Mouse (Mus musculus) MEL (cell line): ENCODE measurements at regions not wholly inside any gene's neighbourhood (a gene's known extent, or its start where the extent isn't known, plus 50 kb on each side); places are given as distances from the start of the nearest gene placed in this dataset.

Source experiments
- DNase-seq: peaks from one replicate; pipeline ENCODE4 v3.0.0; 2011; ENCODE audit warnings: low read depth, low spot score
- H3K27ac ChIP-seq: 2 replicates; pipeline ENCODE4 v1.5.1; 2012; ENCODE audit warnings: low read depth, mild to moderate bottlenecking, control low read depth, low read length, moderate library complexity; ENCODE audit not compliant: control insufficient read depth
- H3K27me3 ChIP-seq, 2 experiments: fragments of 150-350 bp in 1 of 2; sonication (generic) in 1 of 2; 2 replicates each; pipeline ENCODE4 v1.6.1; 2012; ENCODE audit warnings: low read length in 2 of 2, mild to moderate bottlenecking in 2 of 2, improper control_type of control experiment in 1 of 2, moderate library complexity in 1 of 2; ENCODE audit not compliant: insufficient read depth in 2 of 2, control insufficient read depth in 1 of 2
- H3K36me3 ChIP-seq, 2 experiments: 2 replicates each; pipeline ENCODE4 v1.6.1; 2012 to 2014; ENCODE audit warnings: low read length in 2 of 2, improper control_type of control experiment in 1 of 2, inconsistent platforms in 1 of 2, mild to moderate bottlenecking in 1 of 2; ENCODE audit not compliant: insufficient read depth in 2 of 2, control insufficient read depth in 1 of 2
- H3K4me1 ChIP-seq, 2 experiments: fragments of 150-350 bp in 1 of 2; sonication (generic) in 1 of 2; 2 replicates each; pipeline ENCODE4 v1.6.1; 2012; ENCODE audit warnings: low read length in 2 of 2, improper control_type of control experiment in 1 of 2, mild to moderate bottlenecking in 1 of 2; ENCODE audit not compliant: insufficient read depth in 2 of 2, control insufficient read depth in 1 of 2
- H3K4me3 ChIP-seq, 2 experiments: fragments of 150-350 bp in 1 of 2; sonication (generic) in 1 of 2; 2 replicates each; pipeline ENCODE4 v1.5.1; 2012; ENCODE audit warnings: low read depth in 2 of 2, low read length in 2 of 2, mild to moderate bottlenecking in 2 of 2, moderate library complexity in 2 of 2, control low read depth in 1 of 2, improper control_type of control experiment in 1 of 2; ENCODE audit not compliant: control insufficient read depth in 1 of 2, insufficient read depth in 1 of 2
- H3K79me2 ChIP-seq: 2 replicates; pipeline ENCODE4 v1.6.1; 2012; ENCODE audit warnings: mild to moderate bottlenecking, low read length, moderate library complexity; ENCODE audit not compliant: control insufficient read depth, poor library complexity, insufficient read depth
- H3K9ac ChIP-seq: 2 replicates; pipeline ENCODE4 v1.6.1; 2012; ENCODE audit warnings: low read depth, mild to moderate bottlenecking, control low read depth, low read length, moderate library complexity; ENCODE audit not compliant: control insufficient read depth, poor library complexity, severe bottlenecking
- H3K9me3 ChIP-seq: fragments of 150-350 bp; sonication (generic); replicated peaks from 2 replicates; pipeline ENCODE4 v1.6.1; 2012; ENCODE audit warnings: mild to moderate bottlenecking, low read length, improper control_type of control experiment, moderate library complexity; ENCODE audit not compliant: insufficient read depth
- CHD1 ChIP-seq: IDR thresholded peaks from 2 replicates; pipeline ENCODE4 v1.6.1; 2012; ENCODE audit warnings: low read depth, mild to moderate bottlenecking, inconsistent platforms, low read length, improper control_type of control experiment
- CTCF ChIP-seq, 3 experiments: IDR thresholded peaks in 2 of 3; conservative IDR thresholded peaks in 1 of 3; 2 replicates each; pipeline ENCODE4 v1.5.1; 2011 to 2012; ENCODE audit warnings: low read length in 3 of 3, low read depth in 2 of 3, mild to moderate bottlenecking in 2 of 3, improper control_type of control experiment in 1 of 3, inconsistent platforms in 1 of 3, mixed read lengths in 1 of 3, moderate library complexity in 1 of 3; ENCODE audit not compliant: control insufficient read depth in 1 of 3, insufficient read depth in 1 of 3, poor library complexity in 1 of 3, severe bottlenecking in 1 of 3
- ELF1 ChIP-seq: IDR thresholded peaks from 2 replicates; pipeline ENCODE4 v1.6.1; 2014; ENCODE audit warnings: low read depth, mild to moderate bottlenecking, inconsistent platforms, low read length, improper control_type of control experiment, moderate library complexity
- ETS1 ChIP-seq: IDR thresholded peaks from 2 replicates; pipeline ENCODE4 v1.6.1; 2012; ENCODE audit warnings: low read depth, mild to moderate bottlenecking, inconsistent platforms, low read length, improper control_type of control experiment, moderate library complexity
- KAT2A ChIP-seq: conservative IDR thresholded peaks from 2 replicates; pipeline ENCODE4 v1.6.1; 2012; ENCODE audit warnings: low read depth, low read length, improper control_type of control experiment, inconsistent platforms
- MEF2A ChIP-seq: IDR thresholded peaks from 2 replicates; pipeline ENCODE4 v1.6.1; 2014; ENCODE audit warnings: low read depth, mild to moderate bottlenecking, inconsistent platforms, low read length, improper control_type of control experiment; ENCODE audit not compliant: poor library complexity, insufficient replicate concordance, severe bottlenecking; ENCODE audit errors: extremely low read depth
- MYB ChIP-seq: IDR thresholded peaks from 2 replicates; pipeline ENCODE4 v1.6.1; 2011; ENCODE audit warnings: mild to moderate bottlenecking, low read depth, low read length, improper control_type of control experiment
- MYC ChIP-seq: IDR thresholded peaks from 2 replicates; pipeline ENCODE4 v1.6.1; 2011; ENCODE audit warnings: low read depth, mild to moderate bottlenecking, low read length, improper control_type of control experiment, moderate library complexity
- POLR2A ChIP-seq, 2 experiments: IDR thresholded peaks; 2 replicates each; pipeline ENCODE4 v1.6.1; 2011 to 2012; ENCODE audit warnings: low read length in 2 of 2, mild to moderate bottlenecking in 2 of 2, control low read depth in 1 of 2, improper control_type of control experiment in 1 of 2, low read depth in 1 of 2, moderate library complexity in 1 of 2; ENCODE audit not compliant: control insufficient read depth in 1 of 2, insufficient read depth in 1 of 2, poor library complexity in 1 of 2
- POLR2AphosphoS2 ChIP-seq: IDR thresholded peaks from 2 replicates; pipeline ENCODE4 v1.6.1; 2011; ENCODE audit warnings: low read length, improper control_type of control experiment
- RAD21 ChIP-seq: IDR thresholded peaks from 2 replicates; pipeline ENCODE4 v1.6.1; 2011; ENCODE audit warnings: mild to moderate bottlenecking, low read depth, low read length, improper control_type of control experiment
- RCOR1 ChIP-seq: IDR thresholded peaks from 2 replicates; pipeline ENCODE4 v1.6.1; 2012; ENCODE audit warnings: low read depth, mild to moderate bottlenecking, inconsistent platforms, low read length, improper control_type of control experiment
- SIN3A ChIP-seq: IDR thresholded peaks from 2 replicates; pipeline ENCODE4 v1.6.1; 2012; ENCODE audit warnings: low read length, improper control_type of control experiment, inconsistent platforms
- SMC3 ChIP-seq: IDR thresholded peaks from 2 replicates; pipeline ENCODE4 v1.6.1; 2011; ENCODE audit warnings: low read depth, low read length, improper control_type of control experiment
- TAL1 ChIP-seq: IDR thresholded peaks from 2 replicates; pipeline ENCODE4 v1.6.1; 2012; ENCODE audit warnings: mild to moderate bottlenecking, inconsistent platforms, low read length, moderate library complexity, mixed read lengths
- UBTF ChIP-seq: IDR thresholded peaks from 2 replicates; pipeline ENCODE4 v1.6.1; 2012; ENCODE audit warnings: low read depth, mild to moderate bottlenecking, inconsistent platforms, low read length, improper control_type of control experiment, moderate library complexity, borderline replicate concordance; ENCODE audit not compliant: insufficient read depth
- ZC3H11A ChIP-seq: IDR thresholded peaks from 2 replicates; pipeline ENCODE4 v1.6.1; 2012; ENCODE audit warnings: low read depth, mild to moderate bottlenecking, inconsistent platforms, low read length, improper control_type of control experiment
- ZNF384 ChIP-seq: IDR thresholded peaks from 2 replicates; pipeline ENCODE4 v1.6.1; 2012; ENCODE audit warnings: low read depth, mild to moderate bottlenecking, inconsistent platforms, low read length, improper control_type of control experiment

DNA sequence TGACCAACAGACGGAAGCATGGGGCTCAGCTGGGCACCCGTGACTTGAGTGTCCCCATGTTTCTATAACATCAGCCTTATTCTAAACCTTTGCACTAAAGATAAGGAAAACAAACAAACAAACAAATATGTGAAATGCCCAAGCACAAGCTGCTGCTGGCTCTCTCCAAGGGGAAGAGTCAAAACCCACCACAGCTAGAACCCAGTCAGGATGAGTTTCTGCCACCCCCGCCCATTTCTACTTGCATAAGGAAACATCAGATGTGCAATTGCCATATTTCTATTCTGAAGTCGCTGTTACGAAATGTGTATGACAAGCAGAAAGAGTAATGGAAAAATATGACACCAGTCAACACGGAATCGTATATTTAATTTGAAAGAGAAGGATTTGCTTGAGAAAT is 107.5 kb upstream of the Qrfpr start:
- H3K27ac ChIP-seq, result no peak overlapping the region
- peaks cover 0 to 1% of the 10 kb centered on the region in 2 experiments; a peak in 3 of 4 replicates for H3K27me3 ChIP-seq
- H3K9me3 ChIP-seq, result no peaks in the 10 kb centered on the region
- DNase-seq, result no peak
- H3K36me3 ChIP-seq, result no peaks in the 10 kb centered on the region
- no peaks in the 10 kb centered on the region for H3K4me1 ChIP-seq
- TF ChIP-seq UBTF (no peak), ZC3H11A (no peak), ZNF384 (no peak), MYB (no peak), POLR2AphosphoS2 (no peak), CHD1 (no peak), RAD21 (no peak), KAT2A (no peak), ETS1 (no peak), ELF1 (no peak), POLR2A (IDR thresholded peaks at IDR 0.05; ENCODE audit: control insufficient read depth in 1 of 2, insufficient read depth in 1 of 2, low read depth in 1 of 2, low read length in 2 of 2, poor library complexity in 1 of 2) (no peak), TAL1 (no peak), MEF2A (no peak), RCOR1 (no peak), SIN3A (no peak)
- no peak overlapping the region for H3K9ac ChIP-seq
- H3K4me3 ChIP-seq, result no peak overlapping the region
- no peaks in the 10 kb centered on the region for H3K79me2 ChIP-seq

DNA sequence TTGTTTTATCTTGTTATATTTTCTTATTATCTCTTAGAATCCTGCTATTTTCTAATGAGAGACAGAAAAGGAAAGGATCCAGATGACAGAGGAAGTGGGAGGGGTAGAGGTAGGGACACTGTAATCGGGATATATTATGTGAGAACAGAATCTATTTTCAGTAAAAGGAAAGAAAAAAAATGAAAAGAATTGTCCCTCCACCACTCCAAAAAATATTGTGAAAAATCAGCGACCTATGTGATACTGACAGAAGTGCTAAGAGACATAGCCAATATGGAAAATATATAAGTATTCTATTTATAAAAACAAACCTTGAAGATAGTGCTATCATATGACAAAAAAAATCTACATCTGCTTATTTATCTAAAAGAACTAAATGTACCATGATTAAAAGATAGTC is 106.8 kb upstream of the Qrfpr start:
- Histone ChIP-seq H3K9ac (no peak overlapping the region), H3K27me3 (peaks cover 0 to 2% of the 10 kb centered on the region in 2 experiments; a peak in 3 of 4 replicates), H3K4me3 (no peak overlapping the region), H3K36me3 (no peaks in the 10 kb centered on the region)
- DNase-seq, result no peak
- TF ChIP-seq MYC, result no peak
- no peak for TF ChIP-seq CTCF (IDR thresholded peaks at IDR 0.05 in 2 of 3, conservative IDR thresholded peaks at IDR 0.05 in 1 of 3; ENCODE audit: control insufficient read depth in 1 of 3, insufficient read depth in 1 of 3, low read depth in 2 of 3, low read length in 3 of 3, poor library complexity in 1 of 3, severe bottlenecking in 1 of 3)
- no peak for TF ChIP-seq ELF1
- no peak for TF ChIP-seq SMC3
- TF ChIP-seq, all 39 proteins: peak for 0
- no peaks in the 10 kb centered on the region for H3K4me1 ChIP-seq
- H3K27ac ChIP-seq, result no peak overlapping the region
- no peaks in the 10 kb centered on the region for H3K9me3 ChIP-seq
- no peaks in the 10 kb centered on the region for H3K79me2 ChIP-seq
